Mouse (Mus musculus) embryonic facial prominence, embryonic 10.5 days (tissue): ENCODE measurements around the gene Gm3952. TPM values are rescaled to one million over a fixed set of nuclear protein-coding genes. Genes with fewer than 3 reads are reported as not detected.

Experiments
- DNase-seq: peaks from one replicate; pipeline ENCODE4 v3.0.0-alpha.2; 2017; ENCODE audit warnings: low spot score
- H3K27ac ChIP-seq: fragments of 300-500 bp; sonication (generic); replicated peaks from 2 replicates; pipeline ENCODE4 v1.5.1; 2016; ENCODE audit warnings: mild to moderate bottlenecking
- H3K27me3 ChIP-seq: fragments of 300-500 bp; sonication (generic); replicated peaks from 2 replicates; pipeline ENCODE4 v1.6.1; 2016; ENCODE audit warnings: low read depth, mild to moderate bottlenecking; ENCODE audit not compliant: poor library complexity, severe bottlenecking
- H3K36me3 ChIP-seq: fragments of 300-500 bp; sonication (generic); replicated peaks from 2 replicates; pipeline ENCODE4 v1.6.1; 2016; ENCODE audit warnings: mild to moderate bottlenecking, moderate library complexity
- H3K4me1 ChIP-seq: fragments of 300-500 bp; sonication (generic); 2 replicates; pipeline ENCODE4 v1.6.1; 2016
- H3K4me3 ChIP-seq: fragments of 300-500 bp; sonication (generic); 2 replicates; pipeline ENCODE4 v1.5.1; 2016; ENCODE audit warnings: mild to moderate bottlenecking, moderate library complexity
- H3K9me3 ChIP-seq: fragments of 300-500 bp; sonication (generic); 2 replicates; pipeline ENCODE4 v1.6.1; 2016; ENCODE audit warnings: mild to moderate bottlenecking
- WGBS: fragments of 180-500 bp; shearing (Covaris S2); methylation state at CpG from one replicate; pipeline ENCODE4 v1.1.7; 2016; 5-methylcytosine and 5-hydroxymethylcytosine counted together
- polyA plus RNA-seq: library from polyadenylated mRNA; unstranded; fragments of >200 nt; fragmentation: Nextera tagmentation; extraction: Ambion mirVana; gene quantifications from 2 replicates; pipeline ENCODE4 v1.2.1, GENCODE M21; 2016

Gm3952 gene
- polyA plus RNA-seq = not detected in 2 replicates

- Histone ChIP-seq H3K4me1 (no peaks in the 10 kb centered on the region), H3K4me3 (no peak within 1 kb of the TSS), H3K27ac (no peak within 1 kb of the TSS), H3K9me3 (no peaks in the 10 kb centered on the region), H3K36me3 (no peaks in the 10 kb centered on the region), H3K27me3 (no peaks in the 10 kb centered on the region)
- 77% methylated on average over 1 of the region's 1 CpGs for WGBS
- no peak for DNase-seq
Observed at GRCm38 (mm10) chr8:128798594-128798993, at the start of gene Gm3952. Gene Gm3952, minus strand, starts transcription at chr8:128798694.

GRCm38 (mm10) chr8:128843749-128844148, 45.3 kb upstream of the Gm3952 start:
- Histone ChIP-seq H3K4me1 (no peaks in the 10 kb centered on the region), H3K36me3 (no peaks in the 10 kb centered on the region), H3K27ac (no peak overlapping the region), H3K27me3 (no peaks in the 10 kb centered on the region), H3K9me3 (no peaks in the 10 kb centered on the region), H3K4me3 (no peak overlapping the region)
- DNase-seq = no peak
- WGBS = 58% methylated on average over 5 of the region's 5 CpGs

GRCm38 (mm10) chr8:128812521-128812920, 14.0 kb upstream of the Gm3952 start:
- H3K4me3 ChIP-seq = no peak overlapping the region
- WGBS = 82% methylated on average over 4 of the region's 4 CpGs
- H3K9me3 ChIP-seq = no peaks in the 10 kb centered on the region
- H3K27ac ChIP-seq = no peak overlapping the region
- no peaks in the 10 kb centered on the region for H3K4me1 ChIP-seq
- DNase-seq = no peak
- no peaks in the 10 kb centered on the region for H3K27me3 ChIP-seq
- no peaks in the 10 kb centered on the region for H3K36me3 ChIP-seq

- Histone ChIP-seq H3K4me1 (no peaks in the 10 kb centered on the region), H3K27ac (no peak overlapping the region), H3K9me3 (0 out of 2 replicates have a peak, but pooled peaks cover 4% of the 10 kb centered on the region), H3K27me3 (no peaks in the 10 kb centered on the region), H3K4me3 (no peak overlapping the region), H3K36me3 (peaks cover 86% of the 10 kb centered on the region)
- DNase-seq = no peak
- WGBS = 97% methylated on average over 3 of the region's 3 CpGs
Observed at GRCm38 (mm10) chr8:128735692-128736091, 62.8 kb downstream of the Gm3952 start.

- Histone ChIP-seq H3K36me3 (peaks cover 86% of the 10 kb centered on the region), H3K27me3 (no peaks in the 10 kb centered on the region), H3K9me3 (no peaks in the 10 kb centered on the region), H3K4me3 (no peak overlapping the region), H3K4me1 (no peaks in the 10 kb centered on the region), H3K27ac (no peak overlapping the region)
- WGBS = 94% methylated on average over 3 of the region's 3 CpGs
- DNase-seq = no peak
Observed at GRCm38 (mm10) chr8:128734118-128734517, 64.4 kb downstream of the Gm3952 start.

GRCm38 (mm10) chr8:128732254-128732653, 66.2 kb downstream of the Gm3952 start:
- Histone ChIP-seq H3K27ac (no peak overlapping the region), H3K27me3 (no peaks in the 10 kb centered on the region), H3K9me3 (no peaks in the 10 kb centered on the region), H3K4me1 (no peaks in the 10 kb centered on the region), H3K36me3 (peaks cover 86% of the 10 kb centered on the region), H3K4me3 (no peak overlapping the region)
- WGBS = 36% methylated on average over 2 of the region's 2 CpGs
- DNase-seq = no peak

GRCm38 (mm10) chr8:128727213-128727612, 71.3 kb downstream of the Gm3952 start:
- Histone ChIP-seq H3K4me3 (no peak overlapping the region), H3K27me3 (no peaks in the 10 kb centered on the region), H3K36me3 (peaks cover 86% of the 10 kb centered on the region), H3K27ac (no peak overlapping the region), H3K9me3 (no peaks in the 10 kb centered on the region), H3K4me1 (no peaks in the 10 kb centered on the region)
- DNase-seq = no peak
- 90% methylated on average over 1 of the region's 1 CpGs for WGBS

- Histone ChIP-seq H3K27me3 (no peaks in the 10 kb centered on the region), H3K27ac (no peak overlapping the region), H3K36me3 (peaks cover 88% of the 10 kb centered on the region), H3K4me3 (no peak overlapping the region), H3K9me3 (no peaks in the 10 kb centered on the region), H3K4me1 (no peaks in the 10 kb centered on the region)
- DNase-seq = peak; percentile 25
- 68% methylated on average over 1 of the region's 1 CpGs for WGBS
Observed at GRCm38 (mm10) chr8:128724819-128725218, 73.7 kb downstream of the Gm3952 start.

- H3K36me3 ChIP-seq = peaks cover 97% of the 10 kb centered on the region
- H3K4me1 ChIP-seq = no peaks in the 10 kb centered on the region
- H3K9me3 ChIP-seq = no peaks in the 10 kb centered on the region
- H3K4me3 ChIP-seq = no peak overlapping the region
- no peaks in the 10 kb centered on the region for H3K27me3 ChIP-seq
- DNase-seq = no peak
- H3K27ac ChIP-seq = no peak overlapping the region
Observed at GRCm38 (mm10) chr8:128716184-128716583, 82.3 kb downstream of the Gm3952 start.

GRCm38 (mm10) chr8:128709261-128709660, 89.2 kb downstream of the Gm3952 start:
- peaks cover 83% of the 10 kb centered on the region for H3K36me3 ChIP-seq
- no peak overlapping the region for H3K27ac ChIP-seq
- no peaks in the 10 kb centered on the region for H3K27me3 ChIP-seq
- DNase-seq = peak; percentile 77
- H3K4me3 ChIP-seq = no peak overlapping the region
- no peaks in the 10 kb centered on the region for H3K9me3 ChIP-seq
- WGBS = 53% methylated on average over 3 of the region's 3 CpGs
- H3K4me1 ChIP-seq = no peaks in the 10 kb centered on the region

- DNase-seq = no peak
Observed at GRCm38 (mm10) chr8:128704836-128705235, 93.7 kb downstream of the Gm3952 start.

GRCm38 (mm10) chr8:128704376-128704775, 94.1 kb downstream of the Gm3952 start:
- H3K9me3 ChIP-seq = no peaks in the 10 kb centered on the region
- no peak for DNase-seq
- H3K4me3 ChIP-seq = no peak overlapping the region
- peaks cover 34% of the 10 kb centered on the region for H3K36me3 ChIP-seq
- no peak overlapping the region for H3K27ac ChIP-seq
- WGBS = 84% methylated on average over 1 of the region's 1 CpGs
- no peaks in the 10 kb centered on the region for H3K4me1 ChIP-seq
- H3K27me3 ChIP-seq = no peaks in the 10 kb centered on the region

More at GRCm38 (mm10) chr8:128704836-128705235, 93.7 kb downstream of the Gm3952 start:
- Histone ChIP-seq H3K9me3 (no peaks in the 10 kb centered on the region), H3K36me3 (peaks cover 38% of the 10 kb centered on the region), H3K27ac (no peak overlapping the region), H3K4me1 (no peaks in the 10 kb centered on the region), H3K27me3 (no peaks in the 10 kb centered on the region), H3K4me3 (no peak overlapping the region)
- 94% methylated on average over 2 of the region's 2 CpGs for WGBS

GRCm38 (mm10) chr8:128697945-128698344, 100.5 kb downstream of the Gm3952 start:
- H3K36me3 ChIP-seq = 0 out of 2 replicates have a peak, but pooled peaks cover 3% of the 10 kb centered on the region
- no peaks in the 10 kb centered on the region for H3K27me3 ChIP-seq
- H3K27ac ChIP-seq = no peak overlapping the region
- no peaks in the 10 kb centered on the region for H3K4me1 ChIP-seq
- WGBS = 80% methylated on average over 3 of the region's 3 CpGs
- no peaks in the 10 kb centered on the region for H3K9me3 ChIP-seq
- no peak for DNase-seq
- no peak overlapping the region for H3K4me3 ChIP-seq
